Mouse (Mus musculus) heart, adult 2 months (tissue): ENCODE results near the gene Prrc2c.
"Not testable (repeated sequence)": the region's sequence is repeated elsewhere in the genome, so short reads cannot be mapped to it uniquely, and the experiment has no call there.

ENCODE experiments used
- CTCF ChIP-seq: fragments of 200-600 bp; IDR thresholded peaks from 2 replicates; pipeline ENCODE4 v1.8.1; 2022; ENCODE audit warnings: antibody characterized with exemption, mild to moderate bottlenecking, moderate library complexity
- EP300 ChIP-seq: fragments of 200-500 bp; IDR thresholded peaks from 2 replicates; pipeline ENCODE4 v1.6.1; 2011; ENCODE audit warnings: low read depth, low read length, control low read depth; ENCODE audit not compliant: insufficient read depth

DNA sequence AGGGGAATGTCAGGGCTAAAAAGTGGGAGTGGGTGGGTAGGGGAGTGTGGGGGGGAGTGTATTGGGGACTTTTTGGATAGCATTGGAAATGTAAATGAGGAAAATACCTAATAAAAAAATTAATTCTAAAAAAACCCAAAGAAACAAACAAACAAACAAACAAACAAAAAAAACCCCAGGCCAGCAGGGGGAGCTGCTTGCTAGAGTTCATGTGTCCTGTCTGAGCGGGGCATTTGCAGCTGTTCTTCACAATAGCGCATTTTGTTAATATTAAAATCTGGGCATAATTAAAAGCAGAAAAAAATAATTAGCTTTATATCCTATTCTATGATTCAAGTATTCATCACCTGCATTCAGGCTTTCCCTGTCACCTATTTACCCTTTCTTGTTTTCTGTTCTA lies 40.7 kb upstream of the Prrc2c start:
- TF ChIP-seq EP300: not testable (repeated sequence)
- peak; percentile 46 for TF ChIP-seq CTCF
